Mouse (Mus musculus) MEL (cell line): ENCODE results near the gene Lsamp.

ENCODE experiments used
- GATA1 ChIP-seq: IDR thresholded peaks from 2 replicates; pipeline ENCODE4 v1.6.1; 2011; ENCODE audit warnings: low read depth, low read length, improper control_type of control experiment
- MAX ChIP-seq: IDR thresholded peaks from 2 replicates; pipeline ENCODE4 v1.6.1; 2011; ENCODE audit warnings: low read length, improper control_type of control experiment
- MEF2A ChIP-seq: IDR thresholded peaks from 2 replicates; pipeline ENCODE4 v1.6.1; 2014; ENCODE audit warnings: low read depth, mild to moderate bottlenecking, inconsistent platforms, low read length, improper control_type of control experiment; ENCODE audit not compliant: poor library complexity, insufficient replicate concordance, severe bottlenecking; ENCODE audit errors: extremely low read depth
- POLR2A ChIP-seq, 2 experiments: IDR thresholded peaks; 2 replicates each; pipeline ENCODE4 v1.6.1; 2011 to 2012; ENCODE audit warnings: low read length in 2 of 2, mild to moderate bottlenecking in 2 of 2, control low read depth in 1 of 2, improper control_type of control experiment in 1 of 2, low read depth in 1 of 2, moderate library complexity in 1 of 2; ENCODE audit not compliant: control insufficient read depth in 1 of 2, insufficient read depth in 1 of 2, poor library complexity in 1 of 2
- ZC3H11A ChIP-seq: IDR thresholded peaks from 2 replicates; pipeline ENCODE4 v1.6.1; 2012; ENCODE audit warnings: low read depth, mild to moderate bottlenecking, inconsistent platforms, low read length, improper control_type of control experiment
- ZKSCAN1 ChIP-seq: IDR thresholded peaks from 2 replicates; pipeline ENCODE4 v1.6.1; 2012; ENCODE audit warnings: low read depth, mild to moderate bottlenecking, inconsistent platforms, low read length, improper control_type of control experiment, moderate library complexity

DNA sequence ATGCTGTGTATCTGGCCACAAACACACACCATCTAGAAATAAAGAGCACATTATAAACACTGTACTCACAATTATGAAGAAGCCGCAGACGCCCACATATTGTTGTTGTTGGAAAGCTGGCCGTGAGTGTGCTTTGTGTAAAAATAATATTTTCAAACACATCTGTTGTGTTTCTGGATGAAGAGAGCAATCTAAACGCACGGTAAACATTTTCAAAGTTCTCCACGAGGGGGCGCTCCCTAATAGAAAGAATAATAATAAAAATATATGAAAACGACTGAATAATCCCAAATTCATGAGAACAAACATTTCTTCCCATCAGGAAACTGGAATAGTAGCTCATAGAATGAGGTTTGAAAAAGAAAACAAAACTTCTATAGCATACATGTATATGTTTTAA is 482.4 kb downstream of the Lsamp start:
- TF ChIP-seq MAX (no peak), MEF2A (no peak), GATA1 (no peak), ZC3H11A (no peak), POLR2A (IDR thresholded peaks at IDR 0.05; ENCODE audit: control insufficient read depth in 1 of 2, insufficient read depth in 1 of 2, low read depth in 1 of 2, low read length in 2 of 2, poor library complexity in 1 of 2) (no peak), ZKSCAN1 (no peak)
